ENCODE assay signal across 8 mouse cellular contexts in genomic region chr4:47353416-47354111, GRCm38 (mm10). TPM values are rescaled to one million over a fixed set of nuclear protein-coding genes. Genes with fewer than 3 reads are reported as not detected.
DNase-seq lines count a peak whose midpoint lies in the region; ATAC-seq and TF ChIP-seq lines count a peak whose summit lies in the region.

No protein-coding gene starts in this region.

- H3K27ac ChIP-seq in liver, embryonic 11.5 days (ENCODE audit: low read depth, low read length) = peak overlapping the region; percentile 67
- peak overlapping the region; percentile 77 for H3K27ac ChIP-seq in midbrain, postnatal 0 days (ENCODE audit: low read depth, low read length)

- no peaks in the 10 kb centered on the region for H3K36me3 ChIP-seq in liver, embryonic 11.5 days (ENCODE audit: control insufficient read depth, insufficient read depth, low read length)
- H3K36me3 ChIP-seq in midbrain, postnatal 0 days (ENCODE audit: insufficient read depth, low read length) = no peaks in the 10 kb centered on the region

- peak; percentile 71 for ATAC-seq in liver, embryonic 11.5 days (replicated peaks; ENCODE audit: low FRiP score)
- ATAC-seq in midbrain, postnatal 0 days (ENCODE audit: low FRiP score) = peak; percentile 69

- H3K27me3 ChIP-seq in liver, embryonic 11.5 days (replicated peaks; ENCODE audit: control insufficient read depth, insufficient read depth, low read length) = no peaks in the 10 kb centered on the region; the same call in 1 of the 2 replicates
- no peaks in the 10 kb centered on the region for H3K27me3 ChIP-seq in midbrain, postnatal 0 days (ENCODE audit: insufficient read depth, low read length)

- H3K4me1 ChIP-seq in liver, embryonic 11.5 days (replicated peaks; ENCODE audit: control insufficient read depth, insufficient read depth, low read length) = peaks cover 5% of the 10 kb centered on the region; the same call in 1 of the 2 replicates
- H3K4me1 ChIP-seq in midbrain, postnatal 0 days (ENCODE audit: insufficient read depth, low read length) = peaks cover 5% of the 10 kb centered on the region; the same call in 1 of the 2 replicates

- peak overlapping the region; percentile 99 for H3K4me2 ChIP-seq in liver, embryonic 11.5 days
- peak overlapping the region; percentile 96 for H3K4me2 ChIP-seq in midbrain, postnatal 0 days (ENCODE audit: low read depth, low read length, poor library complexity, severe bottlenecking)

- peak; percentile 70 for DNase-seq in urinary bladder, postnatal 14 days (ENCODE audit: low spot score)
- no peak for DNase-seq in urinary bladder, postnatal 10 days (ENCODE audit: low spot score)
- peak; percentile 25 to 46 for DNase-seq in cerebellum, postnatal 36 days
- peak; percentile 31 to 69 for DNase-seq in gastrocnemius, postnatal 36 days
- peak; percentile 57 for DNase-seq in kidney, adult 18-20 months
- DNase-seq in liver, embryonic 11.5 days (ENCODE audit: low spot score) = no peak
- DNase-seq in midbrain, postnatal 0 days (ENCODE audit: low spot score) = peak; percentile 58
- peak; percentile 53 for DNase-seq in thymus, postnatal 25 days

- no peaks in the 10 kb centered on the region for H3K9me3 ChIP-seq in liver, embryonic 11.5 days (ENCODE audit: control insufficient read depth, low read length)
- no peaks in the 10 kb centered on the region for H3K9me3 ChIP-seq in midbrain, postnatal 0 days (ENCODE audit: low read length)

- TF ChIP-seq CTCF in midbrain, postnatal 0 days (IDR thresholded peaks at IDR 0.05) = no peak

- WGBS in liver, embryonic 11.5 days = 1% methylated on average over 65 of the region's 73 CpGs
- WGBS in midbrain, postnatal 0 days = under 1% methylated on average over 46 of the region's 73 CpGs

- intact Hi-C loops in gastrocnemius, postnatal 36 days (cut with DNase I) = loop anchor here (2.0 to 5.0 kb wide), 2 partner anchors 44 to 103 kb away; no protein-coding TSS in a partner anchor

- peak overlapping the region; percentile 90 for H3K4me3 ChIP-seq in liver, embryonic 11.5 days (ENCODE audit: low read depth, low read length)
- H3K4me3 ChIP-seq in midbrain, postnatal 0 days (ENCODE audit: low read depth, low read length) = peak overlapping the region; percentile 88

- H3K9ac ChIP-seq in liver, embryonic 11.5 days (ENCODE audit: low read depth, low read length) = peak overlapping the region; percentile 78
- H3K9ac ChIP-seq in midbrain, postnatal 0 days (replicated peaks; ENCODE audit: low read length, poor library complexity, severe bottlenecking) = peak overlapping the region; percentile 87

RNA-seq across cellular contexts. Expression of gene Tgfbr1, which starts 0.5 kb away (rescaled TPM):
- 10 to 100 TPM; 19.1 to 19.2 TPM for total RNA-seq in gastrocnemius, postnatal 36 days (2021)
- 24.3 and 26.3 TPM in 2 replicates for polyA plus RNA-seq in liver, embryonic 11.5 days (2014; fragmentation: Nextera tagmentation; extraction: Ambion mirVana)
- total RNA-seq in midbrain, postnatal 0 days (2014; rRNA removed) = 30.7 and 46.3 TPM in 2 replicates
- polyA plus RNA-seq in midbrain, postnatal 0 days (2015; fragmentation: Nextera tagmentation; extraction: Ambion mirVana) = 15.0 and 16.1 TPM in 2 replicates

Comparison
In these comparisons a context has a peak if more than half of its experiments do, and no peak if none do; other contexts are left out.
1. DNase-seq: peak in urinary bladder, postnatal 14 days (single experiment), cerebellum, postnatal 36 days (2 of 2), gastrocnemius, postnatal 36 days (2 of 2), kidney, adult 18-20 months (single experiment), midbrain, postnatal 0 days (single experiment) and thymus, postnatal 25 days (single experiment); none in urinary bladder, postnatal 10 days (single experiment) and liver, embryonic 11.5 days (single experiment).